Mouse (Mus musculus): Measurements from ENCODE around the gene Midn.

DNA sequence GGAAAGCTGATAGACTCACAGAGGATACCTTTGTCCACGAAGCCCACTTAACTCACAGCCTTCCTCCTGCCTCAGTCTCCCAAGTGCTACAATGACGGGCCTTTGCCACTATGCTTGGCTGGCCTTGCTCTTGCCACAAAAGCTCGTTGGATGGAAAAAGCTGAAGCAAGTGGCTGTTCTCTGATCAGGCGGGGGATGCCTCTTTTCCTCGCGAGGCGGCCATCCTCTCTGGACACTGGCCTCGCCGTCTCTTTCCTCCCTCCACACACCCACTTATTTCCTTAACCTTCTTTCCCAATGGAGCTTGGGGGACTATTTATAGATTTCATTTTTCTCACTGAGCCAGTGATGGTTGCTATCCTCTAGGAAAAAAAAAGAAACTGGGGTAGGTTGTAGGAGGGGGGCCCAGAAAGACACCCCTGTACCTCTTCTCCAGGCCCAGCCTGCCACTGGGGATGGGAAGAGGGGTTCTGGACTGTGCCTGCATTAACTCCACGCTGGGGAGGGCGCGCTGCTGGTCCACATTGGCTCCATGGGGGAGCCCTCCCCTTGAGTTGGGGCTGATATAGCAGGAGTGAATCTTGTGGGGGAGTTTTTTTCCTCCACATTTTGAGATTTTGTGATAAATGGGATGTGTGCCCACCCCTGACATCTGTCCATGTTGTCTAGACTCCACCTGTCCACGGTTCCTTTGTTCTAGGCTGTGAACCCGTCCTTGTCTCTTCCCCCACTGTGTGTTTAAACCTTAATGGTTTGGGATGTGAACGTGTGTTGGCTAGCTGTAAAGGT is 9.3 kb downstream of the Midn start:
- TF ChIP-seq CTCF (IDR thresholded peaks at IDR 0.05; ENCODE audit: extremely low read depth, insufficient read depth, low read length) (no peak), POLR2A (IDR thresholded peaks at IDR 0.05; ENCODE audit: extremely low read depth, insufficient read depth, low read length) (peak; percentile 16; the same call in 1 of the 2 replicates)
